Mouse (Mus musculus): ENCODE results near the gene Cyth3.

The Cyth3 gene

GRCm38 (mm10) chr5:143635358-143635757, 13.1 kb downstream of the Cyth3 start:
- no peak for DNase-seq (ENCODE audit: low spot score)

GRCm38 (mm10) chr5:143636173-143636572, 13.9 kb downstream of the Cyth3 start:
- DNase-seq (ENCODE audit: low spot score), result no peak

GRCm38 (mm10) chr5:143637832-143638420, 15.7 kb downstream of the Cyth3 start:
- DNase-seq (ENCODE audit: low spot score), result no peak

GRCm38 (mm10) chr5:143638516-143639270, 16.4 kb downstream of the Cyth3 start:
- no peak for DNase-seq (ENCODE audit: low spot score)

GRCm38 (mm10) chr5:143639329-143639728, 17.1 kb downstream of the Cyth3 start:
- DNase-seq (ENCODE audit: low spot score), result no peak

GRCm38 (mm10) chr5:143639810-143640209, 17.6 kb downstream of the Cyth3 start:
- no peak for DNase-seq (ENCODE audit: low spot score)

- no peak for DNase-seq (ENCODE audit: low spot score)
Measured at GRCm38 (mm10) chr5:143641503-143641902, 19.3 kb downstream of the Cyth3 start.

- DNase-seq (ENCODE audit: low spot score), result no peak
Measured at GRCm38 (mm10) chr5:143642262-143642831, 20.1 kb downstream of the Cyth3 start.

GRCm38 (mm10) chr5:143645976-143646375, 23.7 kb downstream of the Cyth3 start:
- DNase-seq (ENCODE audit: low spot score), result no peak

GRCm38 (mm10) chr5:143647412-143647811, 25.2 kb downstream of the Cyth3 start:
- no peak for DNase-seq (ENCODE audit: low spot score)

- no peak for DNase-seq (ENCODE audit: low spot score)
Measured at GRCm38 (mm10) chr5:143648058-143648457, 25.8 kb downstream of the Cyth3 start.

GRCm38 (mm10) chr5:143649168-143649567, 26.9 kb downstream of the Cyth3 start:
- DNase-seq (ENCODE audit: low spot score), result no peak

GRCm38 (mm10) chr5:143651855-143652631, 29.8 kb downstream of the Cyth3 start:
- no peak for DNase-seq (ENCODE audit: low spot score)

GRCm38 (mm10) chr5:143653497-143653896, 31.2 kb downstream of the Cyth3 start:
- DNase-seq (ENCODE audit: low spot score), result no peak

- no peak for DNase-seq (ENCODE audit: low spot score)
Measured at GRCm38 (mm10) chr5:143654670-143655510, 32.6 kb downstream of the Cyth3 start.

GRCm38 (mm10) chr5:143655511-143655943, 33.3 kb downstream of the Cyth3 start:
- DNase-seq (ENCODE audit: low spot score), result no peak

GRCm38 (mm10) chr5:143656708-143657245, 34.5 kb downstream of the Cyth3 start:
- DNase-seq (ENCODE audit: low spot score), result no peak

GRCm38 (mm10) chr5:143659021-143659523, 36.8 kb downstream of the Cyth3 start:
- DNase-seq (ENCODE audit: low spot score), result no peak

- no peak for DNase-seq (ENCODE audit: low spot score)
Measured at GRCm38 (mm10) chr5:143663074-143663687, 40.9 kb downstream of the Cyth3 start.

GRCm38 (mm10) chr5:143665561-143665960, 43.3 kb downstream of the Cyth3 start:
- DNase-seq (ENCODE audit: low spot score), result no peak

GRCm38 (mm10) chr5:143666015-143666414, 43.8 kb downstream of the Cyth3 start:
- no peak for DNase-seq (ENCODE audit: low spot score)
